In genomic region chr7:109768699-109769383, GRCm38 (mm10) we compare ENCODE assay signal across 24 mouse cellular contexts. TPM values are rescaled to one million over a fixed set of nuclear protein-coding genes. Genes with fewer than 3 reads are reported as not detected.
"Had no signal": no experiment of that assay in that cellular context is flagged by ENCODE, and none has a peak within 500 bp of the region (broad histone marks: within the 10 kb centered on the region; RNA-seq: fewer than 3 reads in every experiment).

No protein-coding gene starts in this region.

- H3K9me3 ChIP-seq: limb, embryonic 13.5 days; liver, embryonic 15.5 days; midbrain, embryonic 10.5 days; neural tube, embryonic 12.5 days; stomach, embryonic 15.5 days had no signal

- DNase-seq: kidney, adult 18-20 months; kidney, postnatal 10 days; kidney, postnatal 4 days; left cerebral cortex, postnatal 4 days; lung, embryonic 14.5 days; lung, postnatal 14 days; midbrain, embryonic 14.5 days; right cerebral cortex, postnatal 4 days; spleen, adult 18-20 months; thymus, adult 2 months; thymus, postnatal 25 days had no signal

- H3K9ac ChIP-seq: limb, embryonic 13.5 days; liver, embryonic 15.5 days; lung, embryonic 14.5 days; neural tube, embryonic 12.5 days; stomach, embryonic 15.5 days had no signal

- H3K27me3 ChIP-seq: limb, embryonic 13.5 days; liver, embryonic 15.5 days; neural tube, embryonic 12.5 days; stomach, embryonic 15.5 days had no signal

- H3K4me3 ChIP-seq: layer of hippocampus, adult 2 months; limb, embryonic 13.5 days; liver, embryonic 15.5 days; midbrain, embryonic 10.5 days; myocyte; neural tube, embryonic 12.5 days; stomach, embryonic 15.5 days had no signal

- H3K36me3 ChIP-seq: limb, embryonic 13.5 days; liver, embryonic 15.5 days; midbrain, embryonic 10.5 days; neural tube, embryonic 12.5 days; stomach, embryonic 15.5 days had no signal

- H3K27ac ChIP-seq: layer of hippocampus, adult 2 months; limb, embryonic 13.5 days; liver, embryonic 15.5 days; macrophage; midbrain, embryonic 10.5 days; neural tube, embryonic 12.5 days; stomach, embryonic 15.5 days had no signal

- H3K4me1 ChIP-seq: limb, embryonic 13.5 days; midbrain, embryonic 10.5 days; neural tube, embryonic 12.5 days; stomach, embryonic 15.5 days had no signal

- H3K4me2 ChIP-seq: limb, embryonic 13.5 days; lung, embryonic 14.5 days; neural tube, embryonic 12.5 days; stomach, embryonic 15.5 days had no signal

RNA-seq across cellular contexts. Expression of gene Nrip3, which starts 13.0 kb away (rescaled TPM):
- polyA plus RNA-seq: macrophage had no signal

RNA-seq across cellular contexts. Expression of gene Ascl3, which starts 37.3 kb away (rescaled TPM):
- total RNA-seq: layer of hippocampus, adult 2 months; layer of hippocampus, postnatal 14 days; left cerebral cortex, adult 18-20 months; left cerebral cortex, postnatal 10 days; left cerebral cortex, postnatal 4 days; neutrophil, adult 5-6 weeks had no signal
- polyA plus RNA-seq: kidney, embryonic 14.5 days; limb, embryonic 13.5 days; liver, embryonic 15.5 days; lung, embryonic 14.5 days; macrophage; midbrain, embryonic 10.5 days; midbrain, embryonic 14.5 days; neural tube, embryonic 12.5 days had no signal

RNA-seq across cellular contexts. Expression of gene BC051019, which starts 45.2 kb away (rescaled TPM):
- total RNA-seq: left cerebral cortex, adult 18-20 months; left cerebral cortex, postnatal 10 days; neutrophil, adult 5-6 weeks had no signal
- polyA plus RNA-seq: kidney, embryonic 14.5 days; lung, embryonic 14.5 days; macrophage; midbrain, embryonic 14.5 days; neural tube, embryonic 12.5 days had no signal
